Mouse (Mus musculus) ES-E14 (cell line): ENCODE results near the gene Sucla2. TPM values are rescaled to one million over a fixed set of nuclear protein-coding genes. Genes with fewer than 3 reads are reported as not detected.
A peak's percentile ranks its signal among the peaks of the same experiment; 100 is the strongest.

Experiments
- DNase-seq: peaks from one replicate; pipeline ENCODE4 v3.0.0-alpha.2; 2013; ENCODE audit warnings: low read depth, low spot score
- H3K27ac ChIP-seq: 2 replicates; pipeline ENCODE4 v1.5.1; 2012; ENCODE audit warnings: low read depth, mild to moderate bottlenecking, low read length, moderate library complexity, mixed read lengths; ENCODE audit not compliant: poor library complexity, insufficient read depth, severe bottlenecking
- H3K36me3 ChIP-seq: 2 replicates; pipeline ENCODE4 v1.6.1; 2012; ENCODE audit warnings: mild to moderate bottlenecking, low read length, moderate library complexity, mixed read lengths; ENCODE audit not compliant: control insufficient read depth, poor library complexity, insufficient read depth, severe bottlenecking
- H3K4me1 ChIP-seq, 2 experiments: fragments of 150-350 bp in 1 of 2; sonication (generic) in 1 of 2; 2 replicates each; pipeline ENCODE4 v1.6.1; 2012; ENCODE audit warnings: low read length in 2 of 2, mild to moderate bottlenecking in 1 of 2, mixed read lengths in 1 of 2; ENCODE audit not compliant: control insufficient read depth in 2 of 2, insufficient read depth in 2 of 2, poor library complexity in 1 of 2
- H3K4me3 ChIP-seq, 2 experiments: fragments of 150-350 bp in 1 of 2; sonication (generic) in 1 of 2; 2 replicates each; pipeline ENCODE4 v1.5.1; 2012; ENCODE audit warnings: low read length in 2 of 2, low read depth in 1 of 2, mild to moderate bottlenecking in 1 of 2, mixed read lengths in 1 of 2; ENCODE audit not compliant: insufficient read depth in 1 of 2, poor library complexity in 1 of 2, severe bottlenecking in 1 of 2
- H3K9ac ChIP-seq: 2 replicates; pipeline ENCODE4 v1.6.1; 2012; ENCODE audit warnings: low read depth, mild to moderate bottlenecking, low read length, mixed read lengths; ENCODE audit not compliant: poor library complexity, insufficient read depth, severe bottlenecking
- H3K9me3 ChIP-seq: fragments of 150-350 bp; sonication (generic); 2 replicates; pipeline ENCODE4 v1.6.1; 2012; ENCODE audit warnings: low read depth, mild to moderate bottlenecking, low read length; ENCODE audit not compliant: control insufficient read depth, insufficient read depth
- CHD2 ChIP-seq: IDR thresholded peaks from 2 replicates; pipeline ENCODE4 v1.6.1; 2014; ENCODE audit warnings: mild to moderate bottlenecking, low read depth, low read length, inconsistent platforms
- HCFC1 ChIP-seq: IDR thresholded peaks from 2 replicates; pipeline ENCODE4 v1.6.1; 2012; ENCODE audit warnings: low read length, inconsistent platforms, borderline replicate concordance; ENCODE audit not compliant: insufficient read depth
- MAFK ChIP-seq: IDR thresholded peaks from 2 replicates; pipeline ENCODE4 v1.6.1; 2014; ENCODE audit warnings: mild to moderate bottlenecking, low read depth, low read length, inconsistent platforms; ENCODE audit not compliant: insufficient read depth
- ZC3H11A ChIP-seq: IDR thresholded peaks from 2 replicates; pipeline ENCODE4 v1.6.1; 2012; ENCODE audit warnings: low read depth, mild to moderate bottlenecking, inconsistent platforms, low read length, borderline replicate concordance
- ZNF384 ChIP-seq: IDR thresholded peaks from 2 replicates; pipeline ENCODE4 v1.6.1; 2012; ENCODE audit warnings: low read depth, low read length, inconsistent platforms
- in situ Hi-C, 2 experiments: fragments of 600-800 bp; cut with MboI; formaldehyde crosslinking; loops; one replicate each; pipeline ENCODE4 v1.15.1; 2025; ENCODE audit warnings: low sequenced_read_pairs in 2 of 2, inconsistent platforms in 1 of 2; ENCODE audit not compliant: unreplicated experiment in 2 of 2
- total RNA-seq: library from RNA; depleted of rRNA; stranded (reverse); fragments of 300-350 nt; gene quantifications from 2 replicates; pipeline ENCODE4 v1.2.3, GENCODE M21; 2012

Sucla2 gene
- total RNA-seq, 1 experiment: 35.0 TPM

GRCm38 (mm10) chr14:73588080-73588479 lies 63.0 kb downstream of the Sucla2 start:
- no peak overlapping the region for H3K4me3 ChIP-seq
- no peaks in the 10 kb centered on the region for H3K4me1 ChIP-seq
- DNase-seq: peak; percentile 40
- no peak overlapping the region for H3K27ac ChIP-seq
- H3K9me3 ChIP-seq: no peaks in the 10 kb centered on the region
- no peak overlapping the region for H3K9ac ChIP-seq
- in situ Hi-C loops: no loop called here
- no peaks in the 10 kb centered on the region for H3K36me3 ChIP-seq
- TF ChIP-seq CHD2: no peak
- TF ChIP-seq ZC3H11A: no peak
- TF ChIP-seq HCFC1: no peak
- no peak for TF ChIP-seq ZNF384
- no peak for TF ChIP-seq MAFK

GRCm38 (mm10) chr14:73592166-73592565 lies 67.0 kb downstream of the Sucla2 start:
- Histone ChIP-seq H3K27ac (no peak overlapping the region), H3K9ac (no peak overlapping the region), H3K36me3 (no peaks in the 10 kb centered on the region; the same call in 1 of the 2 replicates), H3K9me3 (no peaks in the 10 kb centered on the region), H3K4me1 (no peaks in the 10 kb centered on the region), H3K4me3 (no peak overlapping the region)
- TF ChIP-seq ZC3H11A (no peak), ZNF384 (no peak), MAFK (no peak), HCFC1 (no peak), CHD2 (no peak)
- DNase-seq: no peak
- in situ Hi-C loops: no loop called here

GRCm38 (mm10) chr14:73599720-73600119 lies 74.6 kb downstream of the Sucla2 start:
- no peaks in the 10 kb centered on the region for H3K4me1 ChIP-seq
- 0 out of 2 replicates have a peak overlapping the region, but pooled peaks have one; percentile 31 for H3K27ac ChIP-seq
- H3K9me3 ChIP-seq: no peaks in the 10 kb centered on the region
- H3K36me3 ChIP-seq: no peaks in the 10 kb centered on the region; the same call in 1 of the 2 replicates
- in situ Hi-C loops: no loop called here
- no peak for DNase-seq
- H3K4me3 ChIP-seq: no peak overlapping the region
- H3K9ac ChIP-seq: no peak overlapping the region
- no peak for TF ChIP-seq ZNF384
- no peak for TF ChIP-seq ZC3H11A
- no peak for TF ChIP-seq MAFK
- no peak for TF ChIP-seq HCFC1
- no peak for TF ChIP-seq CHD2

GRCm38 (mm10) chr14:73607732-73608131 lies 82.6 kb downstream of the Sucla2 start:
- H3K4me3 ChIP-seq: no peak overlapping the region
- no peak for DNase-seq

More at GRCm38 (mm10) chr14:73607732-73608131, 82.6 kb downstream of the Sucla2 start:
- Histone ChIP-seq H3K9me3 (no peaks in the 10 kb centered on the region), H3K4me1 (no peaks in the 10 kb centered on the region), H3K27ac (no peak overlapping the region), H3K36me3 (no peaks in the 10 kb centered on the region), H3K9ac (no peak overlapping the region)
- in situ Hi-C loops: no loop called here
- TF ChIP-seq HCFC1 (no peak), CHD2 (no peak), ZNF384 (no peak), MAFK (no peak), ZC3H11A (no peak)
